Comparison of ENCODE assay signal across 33 mouse cellular contexts in genomic region chr10:80395025-80395627, GRCm38 (mm10). TPM values are rescaled to one million over a fixed set of nuclear protein-coding genes. Genes with fewer than 3 reads are reported as not detected.
A peak's percentile ranks its signal among the peaks of the same experiment; 100 is the strongest.
DNase-seq lines count a peak whose midpoint lies in the region; ATAC-seq lines count a peak whose summit lies in the region.
"Had no signal": no experiment of that assay in that cellular context is flagged by ENCODE, and none has a peak within 500 bp of the region (broad histone marks: within the 10 kb centered on the region; RNA-seq: fewer than 3 reads in every experiment).

No protein-coding gene starts in this region.

- no peak for ATAC-seq in cerebellum, adult (ENCODE audit: insufficient number of reproducible peaks, low FRiP score, low TSS enrichment)
- no peak for ATAC-seq in forebrain, embryonic 13.5 days
- ATAC-seq in forebrain, embryonic 16.5 days: no peak
- no peak for ATAC-seq in midbrain, embryonic 12.5 days (ENCODE audit: low FRiP score, low read depth)
- ATAC-seq in midbrain, embryonic 16.5 days: no peak
- ATAC-seq: hindbrain, embryonic 16.5 days; lung, postnatal 0 days; midbrain, embryonic 15.5 days; Patski had no signal

- 96% methylated on average over 35 of the region's 35 CpGs for WGBS in forebrain, embryonic 13.5 days
- 95% methylated on average over 35 of the region's 35 CpGs for WGBS in forebrain, embryonic 16.5 days
- WGBS in midbrain, embryonic 12.5 days: 96% methylated on average over 35 of the region's 35 CpGs
- 96% methylated on average over 35 of the region's 35 CpGs for WGBS in midbrain, embryonic 16.5 days

- no peak overlapping the region for H3K4me2 ChIP-seq in forebrain, embryonic 13.5 days
- no peak overlapping the region for H3K4me2 ChIP-seq in forebrain, embryonic 16.5 days (ENCODE audit: low read length)
- H3K4me2 ChIP-seq in midbrain, embryonic 12.5 days (replicated peaks): no peak overlapping the region
- H3K4me2 ChIP-seq in midbrain, embryonic 16.5 days (ENCODE audit: low read length): no peak overlapping the region
- H3K4me2 ChIP-seq: embryonic facial prominence, embryonic 15.5 days; limb, embryonic 15.5 days; liver, embryonic 13.5 days; midbrain, embryonic 15.5 days had no signal

- DNase-seq in cerebellum, adult 11-12 months: peak; percentile 56
- DNase-seq in ZHBTc4 (ENCODE audit: low read depth, low spot score): peak; percentile 70
- no peak for DNase-seq in right cerebral cortex, postnatal 10 days (ENCODE audit: low spot score in 2 of 2)
- DNase-seq: adrenal gland, adult 2 months; cerebellum, adult 9-10 months; gastrocnemius, postnatal 14 days; heart, adult 18-20 months; heart, postnatal 14 days; kidney, adult 18-20 months; kidney, postnatal 36 days; liver, embryonic 13.5 days; lung, adult 18-20 months; lung, postnatal 4 days; spleen, adult 18-20 months; thymus, adult 18-20 months; thymus, postnatal 25 days had no signal

- H3K4me3 ChIP-seq in forebrain, embryonic 13.5 days: peak overlapping the region; percentile 4; the same call in 1 of the 2 replicates
- no peak overlapping the region for H3K4me3 ChIP-seq in forebrain, embryonic 16.5 days (replicated peaks; ENCODE audit: low read length)
- no peak overlapping the region for H3K4me3 ChIP-seq in midbrain, embryonic 12.5 days
- H3K4me3 ChIP-seq in midbrain, embryonic 16.5 days (ENCODE audit: low read depth, low read length): no peak overlapping the region
- H3K4me3 ChIP-seq: embryonic facial prominence, embryonic 15.5 days; hindbrain, embryonic 10.5 days; layer of hippocampus, adult 2 months; left cerebral cortex, adult 2 months; limb, embryonic 15.5 days; liver, embryonic 13.5 days; midbrain, embryonic 15.5 days had no signal

- H3K4me1 ChIP-seq in forebrain, embryonic 13.5 days: peaks cover 24% of the 10 kb centered on the region
- peaks cover 18% of the 10 kb centered on the region for H3K4me1 ChIP-seq in forebrain, embryonic 16.5 days (replicated peaks; ENCODE audit: control insufficient read depth, insufficient read depth, low read length)
- H3K4me1 ChIP-seq in midbrain, embryonic 12.5 days: peaks cover 25% of the 10 kb centered on the region
- peaks cover 14% of the 10 kb centered on the region for H3K4me1 ChIP-seq in midbrain, embryonic 16.5 days (ENCODE audit: control insufficient read depth, insufficient read depth, low read length)

- H3K27ac ChIP-seq in forebrain, embryonic 13.5 days: no peak overlapping the region
- no peak overlapping the region for H3K27ac ChIP-seq in forebrain, embryonic 16.5 days (ENCODE audit: low read length)
- H3K27ac ChIP-seq in midbrain, embryonic 12.5 days (replicated peaks): no peak overlapping the region
- H3K27ac ChIP-seq in midbrain, embryonic 16.5 days (ENCODE audit: low read length): no peak overlapping the region
- H3K27ac ChIP-seq: embryonic facial prominence, embryonic 15.5 days; hindbrain, embryonic 10.5 days; layer of hippocampus, adult 2 months; left cerebral cortex, adult 2 months; limb, embryonic 15.5 days; liver, embryonic 13.5 days; midbrain, embryonic 15.5 days; stomach, postnatal 0 days had no signal

- no peaks in the 10 kb centered on the region for H3K9me3 ChIP-seq in forebrain, embryonic 13.5 days (replicated peaks)
- no peaks in the 10 kb centered on the region for H3K9me3 ChIP-seq in forebrain, embryonic 16.5 days (ENCODE audit: control insufficient read depth, low read length)
- H3K9me3 ChIP-seq in midbrain, embryonic 12.5 days: no peaks in the 10 kb centered on the region
- H3K9me3 ChIP-seq in midbrain, embryonic 16.5 days (replicated peaks; ENCODE audit: control insufficient read depth, low read length, poor library complexity, severe bottlenecking): no peaks in the 10 kb centered on the region
- H3K9me3 ChIP-seq: embryonic facial prominence, embryonic 15.5 days; hindbrain, embryonic 10.5 days; limb, embryonic 15.5 days; liver, embryonic 13.5 days; megakaryocyte, embryonic 14.5 days; midbrain, embryonic 15.5 days had no signal

- H3K36me3 ChIP-seq in forebrain, embryonic 13.5 days (ENCODE audit: poor library complexity, severe bottlenecking): peaks cover 68% of the 10 kb centered on the region
- H3K36me3 ChIP-seq in forebrain, embryonic 16.5 days (ENCODE audit: control insufficient read depth, insufficient read depth): peaks cover 43% of the 10 kb centered on the region
- H3K36me3 ChIP-seq in midbrain, embryonic 12.5 days: peaks cover 63% of the 10 kb centered on the region
- peaks cover 38% of the 10 kb centered on the region for H3K36me3 ChIP-seq in midbrain, embryonic 16.5 days (ENCODE audit: control insufficient read depth, insufficient read depth, low read length)

- H3K9ac ChIP-seq in forebrain, embryonic 13.5 days: no peak overlapping the region
- no peak overlapping the region for H3K9ac ChIP-seq in forebrain, embryonic 16.5 days (replicated peaks; ENCODE audit: low read depth, low read length)
- H3K9ac ChIP-seq in midbrain, embryonic 12.5 days (replicated peaks): 0 out of 2 replicates have a peak overlapping the region, but pooled peaks have one; percentile 8
- no peak overlapping the region for H3K9ac ChIP-seq in midbrain, embryonic 16.5 days (ENCODE audit: low read depth, low read length)
- H3K9ac ChIP-seq: embryonic facial prominence, embryonic 15.5 days; limb, embryonic 15.5 days; liver, embryonic 13.5 days; midbrain, embryonic 15.5 days had no signal

- no peaks in the 10 kb centered on the region for H3K27me3 ChIP-seq in forebrain, embryonic 13.5 days
- no peaks in the 10 kb centered on the region for H3K27me3 ChIP-seq in forebrain, embryonic 16.5 days (replicated peaks; ENCODE audit: control insufficient read depth, insufficient read depth, low read length)
- H3K27me3 ChIP-seq in midbrain, embryonic 12.5 days: no peaks in the 10 kb centered on the region
- no peaks in the 10 kb centered on the region for H3K27me3 ChIP-seq in midbrain, embryonic 16.5 days (ENCODE audit: control insufficient read depth, insufficient read depth, low read depth, low read length)
- H3K27me3 ChIP-seq: embryonic facial prominence, embryonic 15.5 days; limb, embryonic 15.5 days; liver, embryonic 13.5 days; megakaryocyte, embryonic 14.5 days; midbrain, embryonic 15.5 days; Patski had no signal

RNA-seq across cellular contexts. Expression of gene Mbd3, which starts 4.2 kb away (rescaled TPM):
- polyA plus RNA-seq in forebrain, embryonic 13.5 days (2015; fragmentation: Nextera tagmentation; extraction: Ambion mirVana): 304 and 319 TPM in 2 replicates
- 247 and 256 TPM in 2 replicates for polyA plus RNA-seq in forebrain, embryonic 16.5 days (2015; fragmentation: Nextera tagmentation; extraction: Ambion mirVana)
- polyA plus RNA-seq in midbrain, embryonic 12.5 days (2016; fragmentation: Nextera tagmentation; extraction: Ambion mirVana): 288 and 314 TPM in 2 replicates
- polyA plus RNA-seq in midbrain, embryonic 16.5 days (2015; fragmentation: Nextera tagmentation; extraction: Ambion mirVana): 174 and 188 TPM in 2 replicates

RNA-seq across cellular contexts. Expression of gene Mex3d, which starts 7.7 kb away (rescaled TPM):
- 15.5 and 16.6 TPM in 2 replicates for polyA plus RNA-seq in forebrain, embryonic 13.5 days (2015; fragmentation: Nextera tagmentation; extraction: Ambion mirVana)
- 16.3 TPM in 2 replicates for polyA plus RNA-seq in forebrain, embryonic 16.5 days (2015; fragmentation: Nextera tagmentation; extraction: Ambion mirVana)
- 18.4 and 19.7 TPM in 2 replicates for polyA plus RNA-seq in midbrain, embryonic 12.5 days (2016; fragmentation: Nextera tagmentation; extraction: Ambion mirVana)
- polyA plus RNA-seq in midbrain, embryonic 16.5 days (2015; fragmentation: Nextera tagmentation; extraction: Ambion mirVana): 13.6 and 15.0 TPM in 2 replicates

RNA-seq across cellular contexts. Expression of gene Uqcr11, which starts 11.5 kb away (rescaled TPM):
- polyA plus RNA-seq in forebrain, embryonic 13.5 days (2015; fragmentation: Nextera tagmentation; extraction: Ambion mirVana): 593 and 623 TPM in 2 replicates
- polyA plus RNA-seq in forebrain, embryonic 16.5 days (2015; fragmentation: Nextera tagmentation; extraction: Ambion mirVana): 455 and 522 TPM in 2 replicates
- 398 and 414 TPM in 2 replicates for polyA plus RNA-seq in midbrain, embryonic 12.5 days (2016; fragmentation: Nextera tagmentation; extraction: Ambion mirVana)
- 455 and 532 TPM in 2 replicates for polyA plus RNA-seq in midbrain, embryonic 16.5 days (2015; fragmentation: Nextera tagmentation; extraction: Ambion mirVana)

RNA-seq across cellular contexts. Expression of gene Tcf3, which starts 38.3 kb away (rescaled TPM):
- 112 and 119 TPM in 2 replicates for polyA plus RNA-seq in forebrain, embryonic 13.5 days (2015; fragmentation: Nextera tagmentation; extraction: Ambion mirVana)
- polyA plus RNA-seq in forebrain, embryonic 16.5 days (2015; fragmentation: Nextera tagmentation; extraction: Ambion mirVana): 63.7 and 74.6 TPM in 2 replicates
- 185 and 191 TPM in 2 replicates for polyA plus RNA-seq in midbrain, embryonic 12.5 days (2016; fragmentation: Nextera tagmentation; extraction: Ambion mirVana)
- 30.2 and 35.2 TPM in 2 replicates for polyA plus RNA-seq in midbrain, embryonic 16.5 days (2015; fragmentation: Nextera tagmentation; extraction: Ambion mirVana)

RNA-seq across cellular contexts. Expression of gene Plk5, which starts 38.9 kb away (rescaled TPM):
- 0.40 and 0.64 TPM in 2 replicates for polyA plus RNA-seq in forebrain, embryonic 13.5 days (2015; fragmentation: Nextera tagmentation; extraction: Ambion mirVana)
- 2.2 and 4.5 TPM in 2 replicates for polyA plus RNA-seq in forebrain, embryonic 16.5 days (2015; fragmentation: Nextera tagmentation; extraction: Ambion mirVana)
- polyA plus RNA-seq in midbrain, embryonic 12.5 days (2016; fragmentation: Nextera tagmentation; extraction: Ambion mirVana): 0.31 and 0.52 TPM in 2 replicates
- polyA plus RNA-seq in midbrain, embryonic 16.5 days (2015; fragmentation: Nextera tagmentation; extraction: Ambion mirVana): 9.6 and 11.0 TPM in 2 replicates
- polyA plus RNA-seq: heart, embryonic 14.5 days had no signal

Comparison
In these comparisons a context has a peak if more than half of its experiments do, and no peak if none do; other contexts are left out.
1. DNase-seq: peak in cerebellum, adult 11-12 months (single experiment) and ZHBTc4 (single experiment); none in right cerebral cortex, postnatal 10 days (0 of 2).